16 mouse cellular contexts compared by ENCODE assay signal in genomic region chr19:43618505-43619030, GRCm38 (mm10). TPM values are rescaled to one million over a fixed set of nuclear protein-coding genes. Genes with fewer than 3 reads are reported as not detected.
"Had no signal": no experiment of that assay in that cellular context is flagged by ENCODE, and none has a peak within 500 bp of the region (broad histone marks: within the 10 kb centered on the region; RNA-seq: fewer than 3 reads in every experiment).

No protein-coding gene starts in this region.

- ATAC-seq: lung, postnatal 0 days had no signal

- H3K36me3 ChIP-seq: limb, embryonic 10.5 days; liver, embryonic 15.5 days; neural tube, embryonic 13.5 days; stomach, embryonic 15.5 days had no signal

- H3K9ac ChIP-seq: liver, embryonic 15.5 days; neural tube, embryonic 13.5 days; stomach, embryonic 15.5 days had no signal

- H3K27ac ChIP-seq: left cerebral cortex, adult 2 months; limb, embryonic 10.5 days; liver, embryonic 15.5 days; neural tube, embryonic 13.5 days; stomach, embryonic 15.5 days had no signal

- H3K9me3 ChIP-seq: limb, embryonic 10.5 days; liver, embryonic 15.5 days; neural tube, embryonic 13.5 days; stomach, embryonic 15.5 days had no signal

- DNase-seq: kidney, adult 8-10 months; kidney, postnatal 25 days; lung, adult 2 months; lung, postnatal 36 days; midbrain, embryonic 14.5 days; thymus, adult 2 months; thymus, postnatal 25 days had no signal

- H3K4me3 ChIP-seq: left cerebral cortex, adult 2 months; limb, embryonic 10.5 days; liver, embryonic 15.5 days; neural tube, embryonic 13.5 days; stomach, embryonic 15.5 days had no signal

- H3K4me2 ChIP-seq: liver, embryonic 11.5 days; liver, embryonic 15.5 days; neural tube, embryonic 13.5 days; stomach, embryonic 15.5 days had no signal

RNA-seq across cellular contexts. Expression of gene Nkx2-3, which starts 6.4 kb away (rescaled TPM):
- polyA plus RNA-seq: limb, embryonic 10.5 days; limb, embryonic 14.5 days; lung, adult 2 months; lung, postnatal 0 days; neural tube, embryonic 13.5 days; thymus, adult 2 months; urinary bladder, adult 2 months had no signal
